Mouse (Mus musculus): ENCODE measurements around the gene Senp2. TPM values are rescaled to one million over a fixed set of nuclear protein-coding genes. Genes with fewer than 3 reads are reported as not detected.

Gene Senp2
- polyA plus RNA-seq, 2 experiments from 2014 or later, result 14.9 to 18.8 TPM

Other genes starting within 250 kb of the Senp2 start
- gene Ehhadh, start 221.7 kb upstream of the Senp2 start, polyA plus RNA-seq (2017; shearing (Covaris generic)), result 1 to 10 TPM; 5.0 to 6.4 TPM
- under 1 TPM; 0.19 to 0.36 TPM for gene Map3k13, start 215.1 kb upstream of the Senp2 start, polyA plus RNA-seq (2017; shearing (Covaris generic))
- gene Tmem41a, start 61.9 kb upstream of the Senp2 start, polyA plus RNA-seq (2017; shearing (Covaris generic)), result 1 to 10 TPM; 2.6 to 5.0 TPM
- gene Liph, start 13.8 kb upstream of the Senp2 start, polyA plus RNA-seq (2017; shearing (Covaris generic)), result under 1 TPM; 0.48 to 0.88 TPM
- gene Igf2bp2, start 153.8 kb downstream of the Senp2 start, polyA plus RNA-seq (2017; shearing (Covaris generic)), result 1 to 10 TPM in 1 of 2 experiments, under 1 TPM in 1; 0.41 to 1.2 TPM